Mouse (Mus musculus): ENCODE results near the gene Hist2h3b.

The Hist2h3b gene

GRCm38 (mm10) chr3:96237904-96238511 lies 30.4 kb upstream of the Hist2h3b start:
- in situ Hi-C loops (cut with MboI, MseI) = loop anchor here (10.0 to 25.0 kb wide), 2 partner anchors 583 to 1126 kb away; partner anchors contain the start of genes Mcl1 (in 1 of the 2), Pip5k1a (in 1 of the 2), Tmod4 (in 1 of the 2) and Vps72 (in 1 of the 2)

GRCm38 (mm10) chr3:96238954-96239793 lies 29.3 kb upstream of the Hist2h3b start, which contains the start of gene Hist2h3c2:
Gene Hist2h3c2 (minus strand): TSS chr3:96239127.
- in situ Hi-C loops (cut with MboI, MseI) = loop anchor here (10.0 to 25.0 kb wide), 2 partner anchors 584 to 1127 kb away; partner anchors contain the start of genes Mcl1 (in 1 of the 2), Pip5k1a (in 1 of the 2), Tmod4 (in 1 of the 2) and Vps72 (in 1 of the 2)

GRCm38 (mm10) chr3:96239949-96240798 lies 28.3 kb upstream of the Hist2h3b start, which contains the start of gene Hist2h2aa2:
Gene Hist2h2aa2 (minus strand): TSS chr3:96240276.
- in situ Hi-C loops (cut with MboI, MseI) = loop anchor here (10.0 to 25.0 kb wide), 2 partner anchors 585 to 1128 kb away; partner anchors contain the start of genes Mcl1 (in 1 of the 2), Pip5k1a (in 1 of the 2), Tmod4 (in 1 of the 2) and Vps72 (in 1 of the 2)

GRCm38 (mm10) chr3:96240799-96241197 lies 27.7 kb upstream of the Hist2h3b start:
- in situ Hi-C loops (cut with MboI, MseI) = loop anchor here in 1 of 2 experiments (25.0 kb wide), 1 partner anchor 1128 kb away; the partner anchor contains the start of genes Pip5k1a, Tmod4 and Vps72

GRCm38 (mm10) chr3:96243921-96244572 lies 24.4 kb upstream of the Hist2h3b start:
- in situ Hi-C loops (cut with MboI, MseI) = loop anchor here in 1 of 2 experiments (25.0 kb wide), 1 partner anchor 1132 kb away; the partner anchor contains the start of genes Pip5k1a, Tmod4 and Vps72

GRCm38 (mm10) chr3:96245003-96245886 lies 23.2 kb upstream of the Hist2h3b start, which contains the start of gene Hist2h2aa1:
Gene Hist2h2aa1 (plus strand): TSS chr3:96245497.
- in situ Hi-C loops (cut with MboI, MseI) = loop anchor here in 1 of 2 experiments (25.0 kb wide), 1 partner anchor 1133 kb away; the partner anchor contains the start of genes Pip5k1a, Tmod4 and Vps72

- in situ Hi-C loops (cut with MboI, MseI) = loop anchor here in 1 of 2 experiments (25.0 kb wide), 1 partner anchor 1134 kb away; the partner anchor contains the start of genes Pip5k1a, Tmod4 and Vps72
Observed at GRCm38 (mm10) chr3:96246018-96246417, 22.4 kb upstream of the Hist2h3b start.

- in situ Hi-C loops (cut with MboI, MseI) = loop anchor here in 1 of 2 experiments (25.0 kb wide), 1 partner anchor 1134 kb away; the partner anchor contains the start of genes Pip5k1a, Tmod4 and Vps72
Observed at GRCm38 (mm10) chr3:96246427-96246856, 22.0 kb upstream of the Hist2h3b start, which contains the start of gene Hist2h3c1. Gene Hist2h3c1 (plus strand): TSS chr3:96246685.

- in situ Hi-C loops (cut with MboI, MseI) = loop anchor here in 1 of 2 experiments (25.0 kb wide), 1 partner anchor 1135 kb away; the partner anchor contains the start of genes Pip5k1a, Tmod4 and Vps72
Observed at GRCm38 (mm10) chr3:96247356-96248140, 20.9 kb upstream of the Hist2h3b start.

GRCm38 (mm10) chr3:96248141-96249033 lies 20.1 kb upstream of the Hist2h3b start:
- in situ Hi-C loops (cut with MboI, MseI) = loop anchor here in 1 of 2 experiments (25.0 kb wide), 1 partner anchor 1136 kb away; the partner anchor contains the start of genes Pip5k1a, Tmod4 and Vps72

GRCm38 (mm10) chr3:96249034-96249345 lies 19.5 kb upstream of the Hist2h3b start:
- in situ Hi-C loops (cut with MboI, MseI) = loop anchor here in 1 of 2 experiments (25.0 kb wide), 1 partner anchor 1137 kb away; the partner anchor contains the start of genes Pip5k1a, Tmod4 and Vps72

- in situ Hi-C loops (cut with MboI, MseI) = no loop called here
Observed at GRCm38 (mm10) chr3:96250890-96251289, 17.6 kb upstream of the Hist2h3b start.

GRCm38 (mm10) chr3:96251787-96252186 lies 16.7 kb upstream of the Hist2h3b start:
- in situ Hi-C loops (cut with MboI, MseI) = no loop called here

GRCm38 (mm10) chr3:96254683-96255355 lies 13.6 kb upstream of the Hist2h3b start:
- in situ Hi-C loops (cut with MboI, MseI) = no loop called here

GRCm38 (mm10) chr3:96255926-96256593 lies 12.4 kb upstream of the Hist2h3b start:
- in situ Hi-C loops (cut with MboI, MseI) = no loop called here

Measured in T-helper 17 cell (primary cell).